Mouse (Mus musculus): Measurements from ENCODE around the gene Nrxn3. TPM values are rescaled to one million over a fixed set of nuclear protein-coding genes. Genes with fewer than 3 reads are reported as not detected.

The Nrxn3 gene
- polyA plus RNA-seq, 1 experiment from 2014 or later, result 1.6 TPM

GRCm38 (mm10) chr12:90095754-90096153, 1373.1 kb downstream of the Nrxn3 start:
- H3K27ac ChIP-seq (replicated peaks), result no peak overlapping the region
- no peaks in the 10 kb centered on the region for H3K9me3 ChIP-seq
- H3K27me3 ChIP-seq (replicated peaks), result no peaks in the 10 kb centered on the region
- ATAC-seq (ENCODE audit: extremely low read depth, insufficient number of reproducible peaks, low FRiP score, low TSS enrichment), result no peak
- 47% methylated on average over 1 of the region's 1 CpGs for WGBS
- H3K4me2 ChIP-seq, result no peak overlapping the region
- no peak overlapping the region for H3K9ac ChIP-seq
- no peaks in the 10 kb centered on the region for H3K4me1 ChIP-seq
- no peaks in the 10 kb centered on the region for H3K36me3 ChIP-seq
- no peak overlapping the region for H3K4me3 ChIP-seq

DNA sequence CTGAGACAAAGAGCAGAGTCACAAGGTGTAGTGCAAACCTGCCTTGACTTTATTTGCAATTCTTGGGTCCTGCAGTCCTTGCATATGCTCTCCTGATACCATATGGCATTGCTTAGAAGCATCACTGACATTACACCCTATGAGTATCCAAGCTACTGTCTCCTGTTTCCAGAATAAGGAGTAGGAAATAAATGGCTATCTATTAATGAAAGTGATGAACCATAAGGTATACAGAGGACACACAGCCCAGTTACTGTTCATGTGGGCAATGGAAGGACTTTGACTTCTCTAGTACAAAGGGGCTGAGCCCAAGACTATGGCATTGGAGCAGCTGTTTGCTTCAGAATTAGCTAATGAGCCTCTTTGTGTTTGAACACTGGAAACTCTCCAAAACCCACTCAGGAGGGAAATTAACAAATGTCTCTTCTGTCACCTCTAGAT, 1390.7 kb downstream of the Nrxn3 start:
- Histone ChIP-seq H3K4me3 (no peak overlapping the region), H3K36me3 (no peaks in the 10 kb centered on the region), H3K9me3 (no peaks in the 10 kb centered on the region), H3K9ac (no peak overlapping the region), H3K27me3 (replicated peaks) (no peaks in the 10 kb centered on the region), H3K4me1 (no peaks in the 10 kb centered on the region), H3K4me2 (no peak overlapping the region), H3K27ac (replicated peaks) (no peak overlapping the region)
- no peak for ATAC-seq (ENCODE audit: extremely low read depth, insufficient number of reproducible peaks, low FRiP score, low TSS enrichment)

GRCm38 (mm10) chr12:90131927-90132869, 1409.5 kb downstream of the Nrxn3 start:
- Histone ChIP-seq H3K27ac (replicated peaks) (no peak overlapping the region), H3K4me3 (no peak overlapping the region), H3K36me3 (no peaks in the 10 kb centered on the region), H3K9me3 (no peaks in the 10 kb centered on the region), H3K9ac (no peak overlapping the region), H3K4me2 (no peak overlapping the region), H3K4me1 (no peaks in the 10 kb centered on the region), H3K27me3 (replicated peaks) (no peaks in the 10 kb centered on the region)
- WGBS, result 64% methylated on average over 5 of the region's 5 CpGs
- ATAC-seq (ENCODE audit: extremely low read depth, insufficient number of reproducible peaks, low FRiP score, low TSS enrichment), result no peak

GRCm38 (mm10) chr12:90142011-90142410, 1419.3 kb downstream of the Nrxn3 start:
- Histone ChIP-seq H3K27me3 (replicated peaks) (no peaks in the 10 kb centered on the region), H3K4me1 (no peaks in the 10 kb centered on the region), H3K4me3 (no peak overlapping the region), H3K9me3 (no peaks in the 10 kb centered on the region), H3K27ac (replicated peaks) (no peak overlapping the region), H3K9ac (no peak overlapping the region), H3K36me3 (no peaks in the 10 kb centered on the region), H3K4me2 (no peak overlapping the region)
- 84% methylated on average over 2 of the region's 2 CpGs for WGBS
- no peak for ATAC-seq (ENCODE audit: extremely low read depth, insufficient number of reproducible peaks, low FRiP score, low TSS enrichment)

DNA sequence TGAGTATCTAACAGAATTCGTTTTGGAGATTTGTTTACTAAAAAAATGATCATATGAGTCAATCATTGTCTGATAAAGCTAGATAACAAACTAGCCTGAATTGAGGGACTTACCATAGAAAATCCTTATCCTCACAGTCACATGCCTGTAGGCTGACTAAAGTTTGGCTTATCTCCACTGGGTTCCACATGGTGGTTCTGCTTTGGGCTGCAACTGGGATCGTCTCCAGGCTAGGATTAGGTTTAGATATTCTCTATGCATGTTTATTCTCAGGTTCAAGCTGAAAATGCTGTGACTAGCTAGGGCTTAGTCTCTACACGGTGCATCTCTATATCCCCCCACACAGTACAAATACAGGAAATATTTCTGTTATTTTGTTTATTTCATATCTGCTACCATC, 1421.6 kb downstream of the Nrxn3 start:
- ATAC-seq (ENCODE audit: extremely low read depth, insufficient number of reproducible peaks, low FRiP score, low TSS enrichment), result no peak
- Histone ChIP-seq H3K27ac (replicated peaks) (no peak overlapping the region), H3K4me1 (no peaks in the 10 kb centered on the region), H3K9me3 (no peaks in the 10 kb centered on the region), H3K36me3 (no peaks in the 10 kb centered on the region), H3K27me3 (replicated peaks) (no peaks in the 10 kb centered on the region), H3K4me3 (no peak overlapping the region), H3K9ac (no peak overlapping the region), H3K4me2 (no peak overlapping the region)
- WGBS, result 60% methylated on average over 3 of the region's 3 CpGs

- no peak overlapping the region for H3K4me2 ChIP-seq
- no peak overlapping the region for H3K4me3 ChIP-seq
- no peaks in the 10 kb centered on the region for H3K4me1 ChIP-seq
- 79% methylated on average over 4 of the region's 4 CpGs for WGBS
- H3K36me3 ChIP-seq, result no peaks in the 10 kb centered on the region
- no peak overlapping the region for H3K9ac ChIP-seq
- H3K9me3 ChIP-seq, result no peaks in the 10 kb centered on the region
- no peaks in the 10 kb centered on the region for H3K27me3 ChIP-seq (replicated peaks)
- no peak for ATAC-seq (ENCODE audit: extremely low read depth, insufficient number of reproducible peaks, low FRiP score, low TSS enrichment)
- no peak overlapping the region for H3K27ac ChIP-seq (replicated peaks)
Measured at GRCm38 (mm10) chr12:90158131-90158772, 1435.6 kb downstream of the Nrxn3 start.

DNA sequence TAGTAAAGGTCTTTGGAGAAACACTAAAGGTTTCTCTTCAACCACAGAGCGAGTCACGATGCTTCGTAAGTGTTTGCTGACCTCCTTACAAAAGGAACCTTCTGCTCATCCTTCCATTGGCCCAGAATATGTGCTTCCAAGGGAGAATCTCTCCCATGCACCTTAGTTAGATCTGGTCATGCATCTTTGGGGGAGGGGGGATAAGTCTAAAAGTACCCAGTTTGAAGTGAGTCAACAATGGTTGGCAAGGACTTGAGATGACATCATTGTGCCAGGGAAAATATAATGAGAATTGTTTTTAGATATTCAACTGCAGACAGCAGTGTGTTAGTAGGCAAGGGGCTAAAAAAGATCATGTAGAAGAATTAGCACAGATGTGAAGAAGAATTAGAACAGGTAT, 1437.2 kb downstream of the Nrxn3 start:
- H3K36me3 ChIP-seq, result no peaks in the 10 kb centered on the region
- H3K9ac ChIP-seq, result no peak overlapping the region
- WGBS, result 88% methylated on average over 3 of the region's 3 CpGs
- H3K4me1 ChIP-seq, result no peaks in the 10 kb centered on the region
- no peaks in the 10 kb centered on the region for H3K9me3 ChIP-seq
- H3K4me2 ChIP-seq, result no peak overlapping the region
- ATAC-seq (ENCODE audit: extremely low read depth, insufficient number of reproducible peaks, low FRiP score, low TSS enrichment), result no peak
- H3K27ac ChIP-seq (replicated peaks), result no peak overlapping the region
- H3K4me3 ChIP-seq, result no peak overlapping the region
- no peaks in the 10 kb centered on the region for H3K27me3 ChIP-seq (replicated peaks)

GRCm38 (mm10) chr12:90166118-90166517, 1443.4 kb downstream of the Nrxn3 start:
- no peak overlapping the region for H3K9ac ChIP-seq

GRCm38 (mm10) chr12:90181566-90181965, 1458.9 kb downstream of the Nrxn3 start:
- WGBS, result 75% methylated on average over 3 of the region's 3 CpGs

More at GRCm38 (mm10) chr12:90166118-90166517, 1443.4 kb downstream of the Nrxn3 start:
- Histone ChIP-seq H3K4me2 (no peak overlapping the region), H3K36me3 (no peaks in the 10 kb centered on the region), H3K9me3 (no peaks in the 10 kb centered on the region), H3K27ac (replicated peaks) (no peak overlapping the region), H3K4me3 (no peak overlapping the region), H3K4me1 (no peaks in the 10 kb centered on the region), H3K27me3 (replicated peaks) (no peaks in the 10 kb centered on the region)
- 72% methylated on average over 2 of the region's 2 CpGs for WGBS
- ATAC-seq (ENCODE audit: extremely low read depth, insufficient number of reproducible peaks, low FRiP score, low TSS enrichment), result no peak

GRCm38 (mm10) chr12:90183021-90183420, 1460.3 kb downstream of the Nrxn3 start:
- no peak for ATAC-seq (ENCODE audit: extremely low read depth, insufficient number of reproducible peaks, low FRiP score, low TSS enrichment)
- Histone ChIP-seq H3K27ac (replicated peaks) (no peak overlapping the region), H3K9me3 (no peaks in the 10 kb centered on the region), H3K4me2 (no peak overlapping the region), H3K4me1 (no peaks in the 10 kb centered on the region), H3K36me3 (no peaks in the 10 kb centered on the region), H3K27me3 (replicated peaks) (no peaks in the 10 kb centered on the region), H3K9ac (no peak overlapping the region), H3K4me3 (no peak overlapping the region)
- WGBS, result 70% methylated on average over 2 of the region's 2 CpGs

More at GRCm38 (mm10) chr12:90181566-90181965, 1458.9 kb downstream of the Nrxn3 start:
- H3K4me3 ChIP-seq, result no peak overlapping the region
- H3K27ac ChIP-seq (replicated peaks), result no peak overlapping the region
- no peaks in the 10 kb centered on the region for H3K27me3 ChIP-seq (replicated peaks)
- H3K36me3 ChIP-seq, result no peaks in the 10 kb centered on the region
- no peak for ATAC-seq (ENCODE audit: extremely low read depth, insufficient number of reproducible peaks, low FRiP score, low TSS enrichment)
- no peak overlapping the region for H3K9ac ChIP-seq
- H3K4me2 ChIP-seq, result no peak overlapping the region
- H3K9me3 ChIP-seq, result no peaks in the 10 kb centered on the region
- H3K4me1 ChIP-seq, result no peaks in the 10 kb centered on the region

GRCm38 (mm10) chr12:90196161-90196560, 1473.5 kb downstream of the Nrxn3 start:
- Histone ChIP-seq H3K9ac (no peak overlapping the region), H3K27me3 (replicated peaks) (no peaks in the 10 kb centered on the region), H3K4me3 (no peak overlapping the region), H3K4me2 (no peak overlapping the region), H3K27ac (replicated peaks) (no peak overlapping the region), H3K4me1 (no peaks in the 10 kb centered on the region), H3K36me3 (no peaks in the 10 kb centered on the region), H3K9me3 (no peaks in the 10 kb centered on the region)
- no peak for ATAC-seq (ENCODE audit: extremely low read depth, insufficient number of reproducible peaks, low FRiP score, low TSS enrichment)
